Mouse (Mus musculus) heart, embryonic 12.5 days (tissue): ENCODE measurements around the gene Oaz3. TPM values are rescaled to one million over a fixed set of nuclear protein-coding genes. Genes with fewer than 3 reads are reported as not detected.

ENCODE experiments used
- ATAC-seq: fragments of 200-750 bp; cut with Nextera tagmentation; 2 replicates; pipeline ENCODE4 v1.8.0; 2017; ENCODE audit warnings: moderate TSS enrichment, moderate library complexity; ENCODE audit not compliant: insufficient number of reproducible peaks, low FRiP score
- H3K27ac ChIP-seq: fragments of 300-500 bp; sonication (generic); 2 replicates; pipeline ENCODE4 v1.5.1; 2016; ENCODE audit warnings: mild to moderate bottlenecking, moderate library complexity; ENCODE audit not compliant: poor library complexity, severe bottlenecking
- H3K27me3 ChIP-seq: fragments of 300-500 bp; sonication (generic); replicated peaks from 2 replicates; pipeline ENCODE4 v1.6.1; 2016; ENCODE audit warnings: mild to moderate bottlenecking, moderate library complexity
- H3K36me3 ChIP-seq: fragments of 300-500 bp; sonication (generic); 2 replicates; pipeline ENCODE4 v1.6.1; 2016; ENCODE audit warnings: mild to moderate bottlenecking, moderate library complexity
- H3K4me1 ChIP-seq: fragments of 300-500 bp; sonication (generic); replicated peaks from 2 replicates; pipeline ENCODE4 v1.6.1; 2016; ENCODE audit warnings: mild to moderate bottlenecking
- H3K4me2 ChIP-seq: fragments of 300-500 bp; sonication (generic); 2 replicates; pipeline ENCODE4 v1.6.1; 2016; ENCODE audit warnings: mild to moderate bottlenecking, moderate library complexity
- H3K4me3 ChIP-seq: fragments of 300-500 bp; sonication (generic); 2 replicates; pipeline ENCODE4 v1.5.1; 2016; ENCODE audit warnings: mild to moderate bottlenecking
- H3K9ac ChIP-seq: fragments of 300-500 bp; sonication (generic); 2 replicates; pipeline ENCODE4 v1.6.1; 2016; ENCODE audit warnings: mild to moderate bottlenecking, moderate library complexity
- H3K9me3 ChIP-seq: fragments of 300-500 bp; sonication (generic); replicated peaks from 2 replicates; pipeline ENCODE4 v1.6.1; 2016; ENCODE audit warnings: mild to moderate bottlenecking, moderate library complexity
- WGBS: fragments of 180-500 bp; shearing (Covaris S2); methylation state at CpG from one replicate; pipeline ENCODE4 v1.1.7; 2016; 5-methylcytosine and 5-hydroxymethylcytosine counted together
- polyA plus RNA-seq: library from polyadenylated mRNA; unstranded; fragments of >200 nt; fragmentation: Nextera tagmentation; extraction: Ambion mirVana; gene quantifications from 2 replicates; pipeline ENCODE4 v1.2.1, GENCODE M21; 2016

Oaz3 gene
- polyA plus RNA-seq, 1 experiment from 2014 or later, result 0.57 TPM

- no peak overlapping the region for H3K27ac ChIP-seq
- no peak overlapping the region for H3K9ac ChIP-seq
- WGBS, result 56% methylated on average over 4 of the region's 4 CpGs
- peaks cover 9% of the 10 kb centered on the region for H3K27me3 ChIP-seq
- no peak for ATAC-seq
- H3K36me3 ChIP-seq, result no peaks in the 10 kb centered on the region
- no peak overlapping the region for H3K4me3 ChIP-seq
- H3K4me1 ChIP-seq, result no peaks in the 10 kb centered on the region
- no peaks in the 10 kb centered on the region for H3K9me3 ChIP-seq
- no peak overlapping the region for H3K4me2 ChIP-seq
Observed at GRCm38 (mm10) chr3:94386671-94387070, 57.0 kb downstream of the Oaz3 start.

- 62% methylated on average over 3 of the region's 3 CpGs for WGBS
- H3K27me3 ChIP-seq, result peaks cover 6% of the 10 kb centered on the region
- no peaks in the 10 kb centered on the region for H3K36me3 ChIP-seq
- H3K4me2 ChIP-seq, result no peak overlapping the region
- no peak overlapping the region for H3K9ac ChIP-seq
- no peaks in the 10 kb centered on the region for H3K9me3 ChIP-seq
- peaks cover 10% of the 10 kb centered on the region for H3K4me1 ChIP-seq
- no peak for ATAC-seq
- no peak overlapping the region for H3K27ac ChIP-seq
- no peak overlapping the region for H3K4me3 ChIP-seq
Observed at GRCm38 (mm10) chr3:94383476-94383875, 60.2 kb downstream of the Oaz3 start.

Other genes with a start within 250 kb of the Oaz3 start
- gene Gm5286, start 247.2 kb downstream of the Oaz3 start, polyA plus RNA-seq, result not detected in 2 replicates
- not detected in 2 replicates for gene Gm4778, start 179.9 kb downstream of the Oaz3 start, polyA plus RNA-seq
- gene Them4, start 133.8 kb downstream of the Oaz3 start, polyA plus RNA-seq, result 11.0 and 11.5 TPM in 2 replicates
- not detected in 2 replicates for gene Them5, start 101.8 kb downstream of the Oaz3 start, polyA plus RNA-seq
- 0.66 and 0.90 TPM in 2 replicates for gene C2cd4d, start 81.5 kb downstream of the Oaz3 start, polyA plus RNA-seq
- 0.92 and 1.5 TPM in 2 replicates for gene Rorc, start 71.1 kb downstream of the Oaz3 start, polyA plus RNA-seq
- gene Lingo4, start 45.4 kb downstream of the Oaz3 start, polyA plus RNA-seq, result not detected in 2 replicates
- 8.5 and 9.7 TPM in 2 replicates for gene Tdrkh, start 30.6 kb downstream of the Oaz3 start, polyA plus RNA-seq
- gene Mrpl9, start 597 bp downstream of the Oaz3 start, polyA plus RNA-seq, result 57.4 and 62.0 TPM in 2 replicates
- 1.1 and 1.7 TPM in 2 replicates for gene Celf3, start 34.4 kb upstream of the Oaz3 start, polyA plus RNA-seq
- gene Riiad1, start 36.4 kb upstream of the Oaz3 start, polyA plus RNA-seq, result 5.3 and 5.7 TPM in 2 replicates
- gene Snx27, start 138.8 kb upstream of the Oaz3 start, polyA plus RNA-seq, result 40.3 and 41.4 TPM in 2 replicates
- gene Gm10972, start 199.2 kb upstream of the Oaz3 start, polyA plus RNA-seq, result not detected in 2 replicates
- gene Tuft1, start 215.0 kb upstream of the Oaz3 start, polyA plus RNA-seq, result 8.0 and 8.5 TPM in 2 replicates
- gene Selenbp2, start 249.6 kb upstream of the Oaz3 start, polyA plus RNA-seq, result 0.54 and 0.76 TPM in 2 replicates